Mouse (Mus musculus) liver, adult 2 months (tissue): ENCODE measurements at regions not wholly inside any gene's neighbourhood (a gene's known extent, or its start where the extent isn't known, plus 50 kb on each side); places are given as distances from the start of the nearest gene placed in this dataset.

Experiments
- DNase-seq: peaks from one replicate; pipeline ENCODE4 v3.0.0-alpha.2; 2011; ENCODE audit warnings: low read depth, low spot score; ENCODE audit errors: extremely low read depth
- H3K27ac ChIP-seq: fragments of 200-500 bp; replicated peaks from 2 replicates; pipeline ENCODE4 v1.5.1; 2012; ENCODE audit warnings: low read depth, mild to moderate bottlenecking, control low read depth, inconsistent platforms, low read length; ENCODE audit not compliant: insufficient read depth
- H3K27me3 ChIP-seq: fragments of 200-500 bp; 2 replicates; pipeline ENCODE4 v1.6.1; 2012; ENCODE audit warnings: mild to moderate bottlenecking, moderate library complexity, low read length, inconsistent platforms; ENCODE audit not compliant: control insufficient read depth, insufficient read depth
- H3K36me3 ChIP-seq: fragments of 200-500 bp; 2 replicates; pipeline ENCODE4 v1.6.1; 2012; ENCODE audit warnings: low read length, inconsistent platforms; ENCODE audit not compliant: control insufficient read depth, insufficient read depth
- H3K4me1 ChIP-seq: fragments of 200-500 bp; 2 replicates; pipeline ENCODE4 v1.6.1; 2011; ENCODE audit warnings: low read length; ENCODE audit not compliant: control insufficient read depth, insufficient read depth
- H3K4me3 ChIP-seq: fragments of 200-500 bp; 2 replicates; pipeline ENCODE4 v1.5.1; 2011; ENCODE audit warnings: low read depth, mild to moderate bottlenecking, control low read depth, low read length, moderate library complexity; ENCODE audit not compliant: insufficient read depth
- H3K79me2 ChIP-seq: fragments of 200-500 bp; 2 replicates; pipeline ENCODE4 v1.6.1; 2012; ENCODE audit warnings: inconsistent platforms, mild to moderate bottlenecking, low read length, moderate library complexity; ENCODE audit not compliant: control insufficient read depth, insufficient read depth
- H3K9ac ChIP-seq: fragments of 200-500 bp; 2 replicates; pipeline ENCODE4 v1.6.1; 2012; ENCODE audit warnings: low read depth, mild to moderate bottlenecking, control low read depth, inconsistent platforms, low read length
- CTCF ChIP-seq: fragments of 200-500 bp; IDR thresholded peaks from 2 replicates; pipeline ENCODE4 v1.5.1; 2011; ENCODE audit warnings: low read depth, low read length, control low read depth
- POLR2A ChIP-seq: fragments of 200-500 bp; IDR thresholded peaks from 2 replicates; pipeline ENCODE4 v1.6.1; 2011; ENCODE audit warnings: low read length, control low read depth; ENCODE audit not compliant: insufficient read depth; ENCODE audit errors: extremely low read depth
- WGBS: fragments of 180-500 bp; shearing (Covaris S2); methylation state at CpG from one replicate; pipeline ENCODE4 v1.1.7; 2018; 5-methylcytosine and 5-hydroxymethylcytosine counted together

- Histone ChIP-seq H3K36me3 (no peaks in the 10 kb centered on the region), H3K4me1 (no peaks in the 10 kb centered on the region), H3K4me3 (no peak overlapping the region), H3K9ac (no peak overlapping the region), H3K27me3 (no peaks in the 10 kb centered on the region), H3K27ac (no peak overlapping the region), H3K79me2 (no peaks in the 10 kb centered on the region)
- TF ChIP-seq POLR2A: no peak
- TF ChIP-seq CTCF: no peak
- WGBS: 76% methylated on average over 7 of the region's 7 CpGs
- DNase-seq: no peak
These were observed 297.9 kb downstream of the AI429214 start for GRCm38 (mm10) chr8:37291069-37291850.
